Mouse (Mus musculus) limb, embryonic 12.5 days (tissue): ENCODE measurements around the gene Bysl. TPM values are rescaled to one million over a fixed set of nuclear protein-coding genes. Genes with fewer than 3 reads are reported as not detected.
"Not testable (repeated sequence)": the region's sequence is repeated elsewhere in the genome, so short reads cannot be mapped to it uniquely, and the experiment has no call there.

Experiments used
- ATAC-seq: fragments of 200-750 bp; cut with Nextera tagmentation; 2 replicates; pipeline ENCODE4 v1.8.0; 2017; ENCODE audit warnings: low read depth, moderate TSS enrichment; ENCODE audit not compliant: insufficient number of reproducible peaks, insufficient read depth, low FRiP score, low TSS enrichment
- H3K27ac ChIP-seq: fragments of 300-500 bp; sonication (generic); 2 replicates; pipeline ENCODE4 v1.5.1; 2016; ENCODE audit warnings: mild to moderate bottlenecking, moderate library complexity
- H3K27me3 ChIP-seq: fragments of 300-500 bp; sonication (generic); 2 replicates; pipeline ENCODE4 v1.6.1; 2016; ENCODE audit warnings: mild to moderate bottlenecking, moderate library complexity
- H3K36me3 ChIP-seq: fragments of 300-500 bp; sonication (generic); 2 replicates; pipeline ENCODE4 v1.6.1; 2016; ENCODE audit warnings: mild to moderate bottlenecking, moderate library complexity
- H3K4me1 ChIP-seq: fragments of 300-500 bp; sonication (generic); replicated peaks from 2 replicates; pipeline ENCODE4 v1.6.1; 2016
- H3K4me2 ChIP-seq: fragments of 300-500 bp; sonication (generic); 2 replicates; pipeline ENCODE4 v1.6.1; 2016; ENCODE audit warnings: mild to moderate bottlenecking, moderate library complexity
- H3K4me3 ChIP-seq: fragments of 300-500 bp; sonication (generic); replicated peaks from 2 replicates; pipeline ENCODE4 v1.5.1; 2016; ENCODE audit warnings: mild to moderate bottlenecking
- H3K9ac ChIP-seq: fragments of 300-500 bp; sonication (generic); replicated peaks from 2 replicates; pipeline ENCODE4 v1.6.1; 2016; ENCODE audit warnings: mild to moderate bottlenecking, moderate library complexity
- H3K9me3 ChIP-seq: fragments of 300-500 bp; sonication (generic); 2 replicates; pipeline ENCODE4 v1.6.1; 2016; ENCODE audit warnings: mild to moderate bottlenecking, moderate library complexity
- WGBS: fragments of 180-500 bp; shearing (Covaris S2); methylation state at CpG from one replicate; pipeline ENCODE4 v1.1.7; 2016; 5-methylcytosine and 5-hydroxymethylcytosine counted together
- polyA plus RNA-seq: library from polyadenylated mRNA; unstranded; fragments of >200 nt; fragmentation: Nextera tagmentation; extraction: Ambion mirVana; gene quantifications from 2 replicates; pipeline ENCODE4 v1.2.1, GENCODE M21; 2016

Gene Bysl
- 28.3 and 28.4 TPM in 2 replicates for polyA plus RNA-seq

DNA sequence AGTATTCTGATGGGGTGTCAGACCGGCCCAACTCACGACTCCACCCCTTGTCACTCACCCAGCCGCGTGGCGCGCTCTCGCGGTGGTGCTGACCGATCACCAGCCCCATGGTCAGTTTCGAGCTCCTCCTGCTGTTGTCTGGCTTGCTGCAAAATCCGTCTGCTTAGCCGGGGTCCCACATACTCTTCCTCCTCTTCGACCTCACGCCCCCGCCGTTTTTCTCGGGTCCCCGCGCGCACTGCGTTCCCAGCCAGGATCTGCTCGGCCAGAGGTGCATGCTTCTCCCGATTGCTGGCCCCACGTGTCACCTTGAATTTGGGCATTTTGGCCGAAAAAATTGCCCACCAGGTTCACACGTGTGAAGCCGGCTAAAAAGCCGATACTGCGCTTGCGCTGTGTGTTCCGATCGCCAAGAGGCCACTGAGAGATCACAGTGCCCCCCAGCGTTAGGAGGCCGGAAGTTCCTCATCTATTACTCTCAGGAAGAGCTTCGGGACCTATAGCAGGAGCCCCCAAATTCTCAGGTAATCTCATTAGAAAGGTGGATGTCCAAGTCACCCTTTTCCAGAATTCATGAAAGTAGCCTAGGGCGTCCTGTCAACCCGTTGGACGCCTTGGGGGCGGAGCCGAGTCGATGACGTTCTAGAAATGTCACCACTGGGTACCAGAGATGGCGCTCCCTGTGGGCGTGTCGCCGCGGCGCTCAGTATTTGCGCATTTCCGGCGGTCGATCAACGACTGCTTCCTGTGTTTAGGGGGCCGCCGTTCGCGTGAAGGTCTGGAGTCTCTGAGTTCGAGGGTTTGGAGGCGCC is at the start of gene Bysl, which contains the start of the genes Med20 and Gm20517:
TSS of gene Bysl (minus strand) at position 644 of the 812 bp plus-strand sequence.
TSS of gene Med20 (plus strand) at position 734 of the 812 bp plus-strand sequence.
TSS of gene Gm20517 (plus strand) at position 741 of the 812 bp plus-strand sequence.
- peak within 1 kb of the TSS; percentile 82 for H3K4me3 ChIP-seq
- H3K9me3 ChIP-seq: no peaks in the 10 kb centered on the region
- ATAC-seq: peak; percentile 94
- H3K4me1 ChIP-seq: peaks cover 21% of the 10 kb centered on the region
- H3K27me3 ChIP-seq: no peaks in the 10 kb centered on the region
- peak within 1 kb of the TSS; percentile 67 for H3K27ac ChIP-seq
- under 1% methylated on average over 59 of the region's 59 CpGs for WGBS
- peak within 1 kb of the TSS; percentile 92 for H3K4me2 ChIP-seq
- peak within 1 kb of the TSS; percentile 71 for H3K9ac ChIP-seq
- H3K36me3 ChIP-seq: peaks cover 61% of the 10 kb centered on the region

DNA sequence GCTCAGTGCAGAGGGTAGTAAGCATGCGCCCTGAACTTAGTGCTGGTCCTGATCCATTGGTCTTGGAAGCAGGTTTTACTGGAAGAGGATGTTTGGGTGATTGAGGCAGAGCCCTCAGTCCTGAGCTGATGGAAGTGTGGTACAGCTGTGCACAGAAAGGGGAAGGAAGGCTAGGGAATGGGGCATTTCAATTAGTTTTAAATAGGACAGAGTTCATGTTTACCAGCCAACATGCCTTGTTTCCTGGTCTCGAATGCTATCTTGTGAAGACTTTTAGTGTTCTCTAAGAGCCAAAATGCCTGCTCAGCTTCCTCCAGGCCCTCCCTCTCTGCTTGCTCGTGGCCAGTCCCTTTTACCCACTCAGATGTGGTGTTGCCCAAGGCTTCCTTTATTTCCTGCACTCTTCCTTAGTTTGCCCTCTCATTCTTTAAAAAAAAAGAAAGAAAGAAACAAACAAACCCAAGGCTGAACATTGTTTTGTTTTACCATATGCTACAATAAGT is 47.5 kb upstream of the Bysl start:
- Histone ChIP-seq H3K27me3 (no peaks in the 10 kb centered on the region), H3K36me3 (peaks cover 4% of the 10 kb centered on the region), H3K4me1 (no peaks in the 10 kb centered on the region), H3K4me3 (no peak overlapping the region), H3K9me3 (no peaks in the 10 kb centered on the region), H3K9ac (no peak overlapping the region), H3K27ac (no peak overlapping the region), H3K4me2 (no peak overlapping the region)
- 86% methylated on average over 3 of the region's 3 CpGs for WGBS
- ATAC-seq: no peak

DNA sequence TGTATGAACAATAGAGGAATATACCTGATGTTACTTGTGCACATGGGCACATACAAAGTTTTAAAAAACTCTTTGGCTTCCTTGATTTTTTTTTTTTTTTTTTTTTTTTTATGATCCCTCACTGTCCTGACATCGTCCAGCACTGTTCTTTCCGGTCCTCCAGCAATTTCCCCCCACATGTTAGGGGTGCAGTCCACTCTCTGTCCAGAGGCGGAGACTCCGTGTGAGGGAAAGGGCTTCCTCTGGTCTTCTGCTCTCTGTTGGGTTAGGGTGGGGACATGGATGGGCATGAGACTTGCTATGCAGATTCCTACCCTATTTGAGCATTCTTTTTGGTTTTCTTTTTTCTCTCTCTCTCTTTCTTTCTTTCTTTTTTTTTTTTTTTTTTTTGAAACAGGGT is 46.6 kb upstream of the Bysl start:
- no peak overlapping the region for H3K9ac ChIP-seq
- peaks cover 10% of the 10 kb centered on the region for H3K36me3 ChIP-seq
- H3K27me3 ChIP-seq: no peaks in the 10 kb centered on the region
- H3K4me2 ChIP-seq: no peak overlapping the region
- H3K27ac ChIP-seq: no peak overlapping the region
- no peaks in the 10 kb centered on the region for H3K4me1 ChIP-seq
- no peaks in the 10 kb centered on the region for H3K9me3 ChIP-seq
- no peak for ATAC-seq
- 69% methylated on average over 4 of the region's 4 CpGs for WGBS
- H3K4me3 ChIP-seq: no peak overlapping the region

DNA sequence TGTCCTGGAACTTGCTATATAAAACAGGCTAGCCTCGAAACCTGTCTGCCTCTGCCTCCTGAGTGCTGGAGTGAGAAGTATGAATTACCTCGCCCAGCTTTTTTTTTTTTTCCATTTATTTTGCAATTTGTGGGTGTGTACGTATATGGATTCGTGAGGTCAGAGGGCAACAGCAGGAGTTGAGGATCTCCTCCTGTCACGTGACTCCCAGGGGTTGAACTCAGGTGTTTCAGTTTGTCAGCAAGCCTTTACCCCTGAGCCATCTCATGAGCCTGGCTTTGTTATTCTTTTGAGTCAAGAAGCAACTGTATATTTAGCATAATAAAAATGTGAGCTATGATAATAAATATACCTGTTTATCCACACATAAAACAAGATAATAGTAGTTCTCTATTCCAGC is 44.4 kb upstream of the Bysl start:
- no peak overlapping the region for H3K4me2 ChIP-seq
- WGBS: 85% methylated on average over 5 of the region's 5 CpGs

DNA sequence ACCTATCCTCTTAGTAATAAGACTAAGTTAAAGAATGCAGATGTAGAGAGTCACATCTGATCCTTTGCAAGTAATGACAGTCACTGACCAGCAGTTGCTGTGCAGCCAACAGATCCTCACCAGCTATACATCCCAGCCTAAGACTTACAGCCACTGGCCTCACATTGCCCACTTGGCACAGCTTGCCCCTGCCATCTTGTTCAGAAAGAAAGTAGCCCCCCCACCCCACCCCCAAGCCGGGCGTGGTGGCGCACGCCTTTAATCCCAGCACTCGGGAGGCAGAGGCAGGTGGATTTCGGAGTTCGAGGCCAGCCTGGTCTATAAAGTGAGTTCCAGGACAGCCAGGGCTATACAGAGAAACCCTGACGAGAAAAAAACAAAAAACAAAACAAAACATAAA is 43.1 kb upstream of the Bysl start:
- not testable (repeated sequence) for H3K9me3 ChIP-seq, H3K4me1 ChIP-seq, ATAC-seq, H3K27me3 ChIP-seq, H3K27ac ChIP-seq, H3K4me2 ChIP-seq, H3K4me3 ChIP-seq, H3K9ac ChIP-seq
- peaks cover 12% of the 10 kb centered on the region for H3K36me3 ChIP-seq
- WGBS: 90% methylated on average over 8 of the region's 8 CpGs

More for the DNA sequence above, 44.4 kb upstream of the Bysl start:
- no peaks in the 10 kb centered on the region for H3K4me1 ChIP-seq
- no peak overlapping the region for H3K9ac ChIP-seq
- H3K4me3 ChIP-seq: no peak overlapping the region
- no peaks in the 10 kb centered on the region for H3K9me3 ChIP-seq
- ATAC-seq: no peak
- peaks cover 10% of the 10 kb centered on the region for H3K36me3 ChIP-seq
- H3K27me3 ChIP-seq: no peaks in the 10 kb centered on the region
- no peak overlapping the region for H3K27ac ChIP-seq

DNA sequence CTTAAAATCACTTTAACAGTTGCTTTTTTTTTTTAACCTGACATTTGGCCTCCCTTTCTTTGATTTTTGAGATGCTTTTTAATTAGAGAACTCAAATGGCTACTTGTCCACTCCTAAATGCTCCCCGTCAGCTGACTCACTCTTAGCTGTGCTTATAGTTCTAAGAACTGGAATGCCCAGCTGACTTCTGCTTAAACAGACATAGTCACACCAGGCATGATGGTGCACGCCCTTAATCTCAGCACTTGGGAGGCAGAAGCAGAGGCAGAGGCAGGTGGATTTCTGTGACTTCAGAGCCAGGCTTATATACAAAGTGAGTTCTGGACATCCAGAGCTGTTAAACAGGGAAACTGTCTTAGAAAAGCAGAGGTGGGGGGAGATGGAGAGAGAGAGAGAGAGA is 40.7 kb upstream of the Bysl start:
- Histone ChIP-seq H3K4me3 (no peak overlapping the region), H3K4me1 (no peaks in the 10 kb centered on the region), H3K36me3 (peaks cover 12% of the 10 kb centered on the region), H3K4me2 (no peak overlapping the region), H3K27ac (no peak overlapping the region), H3K9me3 (no peaks in the 10 kb centered on the region), H3K27me3 (no peaks in the 10 kb centered on the region), H3K9ac (no peak overlapping the region)
- 83% methylated on average over 2 of the region's 2 CpGs for WGBS
- no peak for ATAC-seq

DNA sequence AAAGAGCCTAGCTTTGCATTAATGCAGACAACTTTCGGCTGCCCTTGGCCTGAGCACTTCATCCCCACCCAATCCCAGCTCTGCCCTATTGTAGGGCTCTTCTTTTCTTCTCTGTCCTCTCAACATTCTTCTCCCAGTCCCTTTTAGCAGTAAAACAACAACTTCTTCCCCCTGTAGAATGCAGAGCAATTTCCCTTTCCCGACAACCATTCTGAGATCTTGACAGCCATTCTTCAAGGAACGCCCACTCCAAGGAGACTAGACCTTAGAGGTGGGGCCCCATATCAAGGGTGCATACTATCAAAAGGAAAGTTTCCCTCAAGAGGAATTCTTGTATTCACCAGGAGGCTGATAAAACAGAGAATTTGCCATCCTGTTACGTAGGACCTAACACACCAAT is 37.7 kb upstream of the Bysl start:
- Histone ChIP-seq H3K4me3 (no peak overlapping the region), H3K9me3 (no peaks in the 10 kb centered on the region), H3K9ac (no peak overlapping the region), H3K4me2 (no peak overlapping the region), H3K27me3 (no peaks in the 10 kb centered on the region), H3K27ac (no peak overlapping the region), H3K36me3 (peaks cover 12% of the 10 kb centered on the region), H3K4me1 (no peaks in the 10 kb centered on the region)
- no peak for ATAC-seq
- 75% methylated on average over 4 of the region's 4 CpGs for WGBS

DNA sequence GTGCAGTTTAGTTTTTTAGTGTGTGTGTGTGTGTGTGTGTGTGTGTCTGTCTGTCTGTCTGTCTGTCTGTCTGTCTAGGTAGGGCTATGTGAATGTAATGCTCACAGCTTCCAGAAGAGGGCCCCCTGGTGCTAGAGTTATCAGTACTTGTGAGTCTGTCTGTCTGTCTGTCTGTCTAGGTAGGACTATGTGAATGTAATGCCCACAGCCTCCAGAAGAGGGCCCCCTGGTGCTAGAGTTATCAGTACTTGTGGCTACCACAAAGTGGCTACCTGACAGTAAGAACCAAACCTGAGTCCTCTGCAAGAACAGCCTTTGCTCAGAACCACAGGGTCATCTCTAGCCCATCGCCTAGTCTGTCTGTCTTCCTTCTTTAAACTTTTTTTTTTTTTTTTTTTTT is 35.4 kb upstream of the Bysl start:
- no peaks in the 10 kb centered on the region for H3K4me1 ChIP-seq
- 86% methylated on average over 1 of the region's 1 CpGs for WGBS
- ATAC-seq: no peak
- no peaks in the 10 kb centered on the region for H3K9me3 ChIP-seq
- peaks cover 5% of the 10 kb centered on the region; the same call in 1 of the 2 replicates for H3K36me3 ChIP-seq
- H3K4me3 ChIP-seq: no peak overlapping the region
- H3K27ac ChIP-seq: no peak overlapping the region
- no peak overlapping the region for H3K4me2 ChIP-seq
- H3K9ac ChIP-seq: no peak overlapping the region
- no peaks in the 10 kb centered on the region for H3K27me3 ChIP-seq

DNA sequence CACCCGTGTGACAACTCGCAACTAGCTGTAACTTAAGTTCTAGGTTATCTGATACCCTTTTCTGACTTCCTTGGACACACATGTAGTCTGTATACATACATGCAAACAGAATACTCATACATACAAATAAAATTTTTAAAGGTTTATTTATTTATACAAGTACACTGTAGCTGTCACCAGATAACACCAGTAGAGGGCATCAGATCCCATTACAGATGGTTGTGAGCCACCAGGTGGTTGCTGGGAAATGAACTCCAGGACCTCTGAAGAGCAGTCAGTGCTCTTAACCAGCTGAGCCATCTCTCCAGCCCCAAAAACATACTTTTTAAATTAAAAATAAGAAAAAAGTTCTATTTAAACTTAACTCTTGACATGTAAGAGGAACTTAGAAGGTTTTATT is 31.7 kb upstream of the Bysl start:
- H3K9me3 ChIP-seq: no peaks in the 10 kb centered on the region
- H3K27me3 ChIP-seq: no peaks in the 10 kb centered on the region; the same call in 1 of the 2 replicates
- no peak for ATAC-seq
- H3K4me2 ChIP-seq: no peak overlapping the region
- no peak overlapping the region for H3K27ac ChIP-seq
- no peak overlapping the region for H3K4me3 ChIP-seq
- H3K9ac ChIP-seq: no peak overlapping the region
- WGBS: 82% methylated on average over 2 of the region's 2 CpGs
- H3K4me1 ChIP-seq: no peaks in the 10 kb centered on the region
- H3K36me3 ChIP-seq: no peaks in the 10 kb centered on the region

DNA sequence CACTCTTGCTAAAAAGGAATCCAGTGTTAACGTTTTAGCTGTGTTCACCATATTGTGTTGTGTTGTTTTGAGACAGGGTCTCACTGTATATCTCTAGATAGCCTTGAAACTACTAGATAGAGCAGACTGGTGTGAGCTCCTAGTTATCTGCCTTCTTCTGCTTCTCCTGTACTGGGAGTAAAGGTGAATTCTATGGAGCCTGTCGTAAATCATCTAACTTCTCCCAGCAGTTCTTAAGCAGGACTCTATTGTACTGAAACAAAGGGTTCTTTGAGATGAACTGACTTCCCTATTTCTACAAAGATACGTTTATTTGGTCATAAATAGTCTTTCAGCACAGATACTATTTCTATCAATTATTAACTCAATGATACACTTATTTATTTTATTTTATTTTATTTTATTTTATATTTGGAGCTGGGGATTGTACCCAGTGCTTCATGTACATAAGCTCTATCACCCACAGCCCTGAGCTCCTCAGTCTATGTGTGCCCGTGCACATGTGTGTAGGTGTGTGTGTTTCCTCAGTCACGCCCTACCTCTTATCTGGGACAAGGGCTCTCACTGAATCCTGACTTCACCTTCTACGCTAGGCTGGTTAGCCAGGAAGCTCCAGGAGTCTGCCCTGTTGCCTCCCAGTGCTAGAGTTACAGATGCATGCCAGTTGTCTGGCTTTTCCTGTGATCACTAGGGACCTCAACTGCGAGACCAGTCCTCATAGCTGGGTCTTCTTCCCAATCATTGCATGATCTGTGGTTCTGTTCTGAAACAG is 22.9 kb upstream of the Bysl start:
- no peak for ATAC-seq
- WGBS: 80% methylated on average over 7 of the region's 7 CpGs
- Histone ChIP-seq H3K9me3 (no peaks in the 10 kb centered on the region), H3K27ac (no peak overlapping the region), H3K36me3 (peaks cover 16% of the 10 kb centered on the region; the same call in 1 of the 2 replicates), H3K9ac (no peak overlapping the region), H3K4me2 (no peak overlapping the region), H3K4me1 (peaks cover 16% of the 10 kb centered on the region), H3K4me3 (no peak overlapping the region), H3K27me3 (no peaks in the 10 kb centered on the region; the same call in 1 of the 2 replicates)

DNA sequence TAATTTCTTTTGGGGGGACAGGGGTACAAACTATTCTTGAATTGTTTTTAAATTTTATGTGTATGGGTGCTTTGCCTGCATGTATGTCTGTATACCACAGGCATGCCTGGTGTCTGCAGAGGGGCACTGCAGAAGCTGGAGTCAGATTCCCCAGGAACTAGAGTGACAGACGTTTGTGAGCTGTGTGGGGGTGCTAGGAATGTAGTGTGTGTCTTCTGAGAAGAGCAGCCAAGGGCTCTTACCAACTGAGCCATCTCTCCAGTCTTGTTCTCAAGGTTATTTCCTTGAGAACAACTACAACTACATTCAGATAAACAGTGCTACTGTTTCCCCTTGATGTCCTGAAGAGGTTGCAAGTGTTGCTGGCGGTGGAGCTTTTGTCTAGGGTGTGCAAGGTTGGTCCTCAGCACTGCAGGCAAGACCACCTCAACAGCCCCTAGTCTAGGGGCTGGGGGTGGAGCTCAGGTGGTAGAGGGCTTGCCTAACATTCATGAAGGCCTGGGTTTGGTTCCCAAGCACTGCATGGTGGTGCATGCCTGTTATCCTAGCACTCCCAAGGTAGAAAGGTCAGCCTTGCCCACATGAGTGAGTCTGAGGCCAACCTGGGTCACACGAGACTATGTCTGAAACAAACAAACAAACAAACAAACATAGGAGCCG is 21.0 kb upstream of the Bysl start:
- H3K36me3 ChIP-seq: peaks cover 19% of the 10 kb centered on the region; the same call in 1 of the 2 replicates
- no peak overlapping the region for H3K27ac ChIP-seq
- 65% methylated on average over 4 of the region's 4 CpGs for WGBS
- no peaks in the 10 kb centered on the region for H3K9me3 ChIP-seq
- no peak overlapping the region for H3K4me3 ChIP-seq
- no peak overlapping the region for H3K9ac ChIP-seq
- no peak overlapping the region for H3K4me2 ChIP-seq
- H3K4me1 ChIP-seq: peaks cover 26% of the 10 kb centered on the region
- no peaks in the 10 kb centered on the region for H3K27me3 ChIP-seq
- no peak for ATAC-seq
